Mouse (Mus musculus): ENCODE data around the gene Emb. TPM values are rescaled to one million over a fixed set of nuclear protein-coding genes. Genes with fewer than 3 reads are reported as not detected.

Gene Emb
- total RNA-seq, 2 experiments from 2014 or later: 22.0 to 32.3 TPM

Other genes starting within 250 kb of the Emb start
- 1 to 10 TPM; 8.6 to 9.2 TPM for gene Parp8, start 183.0 kb upstream of the Emb start, total RNA-seq (2021)
- not detected for gene Gm17509, start 12.5 kb downstream of the Emb start, total RNA-seq (2021)

Data from adrenal gland, adult 18-20 months (tissue).